Mouse (Mus musculus) B cell, adult (primary cell): ENCODE results near the gene E030018B13Rik. TPM values are rescaled to one million over a fixed set of nuclear protein-coding genes. Genes with fewer than 3 reads are reported as not detected.

Experiments used
- total RNA-seq: library from RNA; stranded (reverse); gene quantifications from 4 replicates; pipeline ENCODE4 v1.2.4, GENCODE M21; 2023; ENCODE audit not compliant: inconsistent age

E030018B13Rik gene
- total RNA-seq = not detected in 4 replicates

GRCm38 (mm10) chr7:63916268-63916907 is at the start of gene E030018B13Rik:
E030018B13Rik (plus strand) TSS chr7:63916857.

DNA sequence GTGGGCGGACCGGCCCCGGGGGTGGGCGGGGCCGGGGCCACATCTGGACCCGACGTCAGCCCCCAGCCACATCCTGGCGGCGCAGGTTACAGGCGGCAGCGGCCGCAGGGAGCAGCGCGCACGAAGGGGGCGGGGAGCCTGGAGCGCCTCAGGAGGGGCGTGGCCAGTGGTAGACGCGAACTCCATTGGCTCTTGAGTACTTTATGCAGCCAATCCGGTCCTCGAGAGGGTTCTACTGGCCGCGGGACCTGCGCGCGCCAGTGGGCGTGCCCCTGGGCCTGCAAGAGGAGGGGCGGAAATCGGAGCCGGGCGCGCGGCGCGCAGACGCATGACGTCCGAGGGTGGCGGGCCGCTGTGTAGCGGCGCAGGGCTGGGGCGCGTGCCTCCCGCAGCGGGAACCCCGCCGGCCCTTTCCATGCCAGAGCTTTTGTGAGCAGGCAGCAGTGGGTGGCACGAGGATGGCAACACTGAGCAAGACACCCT is 22.3 kb downstream of the E030018B13Rik start, which contains the start of gene Klf13:
TSS of gene Klf13 (minus strand) at position 2 of the 483 bp plus-strand sequence.

Other genes with a start within 250 kb of the E030018B13Rik start
- gene Klf13, start 22.1 kb downstream of the E030018B13Rik start, total RNA-seq = 228 to 236 TPM (median 233 TPM) in 4 replicates
- 0.24 to 0.35 TPM in 2 of 4 replicates, not detected in the others for gene Trpm1, start 237.0 kb downstream of the E030018B13Rik start, total RNA-seq